Mouse (Mus musculus) embryonic facial prominence, embryonic 14.5 days (tissue): ENCODE results near the gene Rer1. TPM values are rescaled to one million over a fixed set of nuclear protein-coding genes. Genes with fewer than 3 reads are reported as not detected.

ENCODE experiments used
- ATAC-seq: fragments of 200-750 bp; cut with Nextera tagmentation; 2 replicates; pipeline ENCODE4 v1.8.0; 2017; ENCODE audit warnings: low read depth, moderate number of reproducible peaks, moderate TSS enrichment
- DNase-seq: peaks from one replicate; pipeline ENCODE4 v3.0.0-alpha.2; 2015; ENCODE audit warnings: low spot score
- H3K27ac ChIP-seq: fragments of 300-500 bp; sonication (generic); replicated peaks from 2 replicates; pipeline ENCODE4 v1.5.1; 2014; ENCODE audit warnings: low read depth, mild to moderate bottlenecking, low read length, moderate library complexity
- H3K27me3 ChIP-seq: fragments of 300-500 bp; sonication (generic); replicated peaks from 2 replicates; pipeline ENCODE4 v1.6.1; 2014; ENCODE audit warnings: low read length; ENCODE audit not compliant: control insufficient read depth, insufficient read depth
- H3K36me3 ChIP-seq: fragments of 300-500 bp; sonication (generic); 2 replicates; pipeline ENCODE4 v1.6.1; 2014; ENCODE audit warnings: low read length, mixed read lengths; ENCODE audit not compliant: control insufficient read depth, insufficient read depth
- H3K4me1 ChIP-seq: fragments of 300-500 bp; sonication (generic); 2 replicates; pipeline ENCODE4 v1.6.1; 2014; ENCODE audit warnings: antibody characterized with exemption, low read length; ENCODE audit not compliant: control insufficient read depth, insufficient read depth
- H3K4me2 ChIP-seq: fragments of 300-500 bp; sonication (generic); 2 replicates; pipeline ENCODE4 v1.6.1; 2014; ENCODE audit warnings: low read depth, mild to moderate bottlenecking, low read length, moderate library complexity, mixed read lengths
- H3K4me3 ChIP-seq: fragments of 300-500 bp; sonication (generic); 2 replicates; pipeline ENCODE4 v1.5.1; 2014; ENCODE audit warnings: low read depth, mild to moderate bottlenecking, low read length
- H3K9ac ChIP-seq: fragments of 300-500 bp; sonication (generic); 2 replicates; pipeline ENCODE4 v1.6.1; 2014; ENCODE audit warnings: low read depth, mild to moderate bottlenecking, low read length, moderate library complexity, mixed read lengths
- H3K9me3 ChIP-seq: fragments of 300-500 bp; sonication (generic); 2 replicates; pipeline ENCODE4 v1.6.1; 2016; ENCODE audit warnings: low read length; ENCODE audit not compliant: control insufficient read depth
- WGBS: fragments of 180-500 bp; shearing (Covaris S2); extraction: QIAGEN DNeasy Blood & Tissue Kit; methylation state at CpG from one replicate; pipeline ENCODE4 v1.1.7; 2014; 5-methylcytosine and 5-hydroxymethylcytosine counted together
- polyA plus RNA-seq: library from polyadenylated mRNA; unstranded; fragments of >200 nt; fragmentation: Nextera tagmentation; extraction: Ambion mirVana; gene quantifications from 2 replicates; pipeline ENCODE4 v1.2.1, GENCODE M21; 2014

Rer1 gene
- polyA plus RNA-seq, 1 experiment from 2014 or later: 180 TPM

GRCm38 (mm10) chr4:155095967-155096366 lies 9.8 kb upstream of the Rer1 start:
- Histone ChIP-seq H3K27me3 (no peaks in the 10 kb centered on the region), H3K9me3 (no peaks in the 10 kb centered on the region), H3K4me2 (no peak overlapping the region), H3K4me1 (no peaks in the 10 kb centered on the region), H3K36me3 (no peaks in the 10 kb centered on the region), H3K27ac (no peak overlapping the region), H3K9ac (0 out of 2 replicates have a peak overlapping the region, but pooled peaks have one; percentile 15), H3K4me3 (no peak overlapping the region)
- DNase-seq: no peak
- no peak for ATAC-seq
- WGBS: 86% methylated on average over 8 of the region's 8 CpGs

- no peak overlapping the region for H3K4me2 ChIP-seq
- DNase-seq (peak; percentile 96), ATAC-seq (peak; percentile 84)
- H3K36me3 ChIP-seq: no peaks in the 10 kb centered on the region
- no peaks in the 10 kb centered on the region for H3K27me3 ChIP-seq
- no peaks in the 10 kb centered on the region for H3K9me3 ChIP-seq
- H3K27ac ChIP-seq: peak overlapping the region; percentile 30; the same call in 1 of the 2 replicates
- H3K4me3 ChIP-seq: no peak overlapping the region
- H3K9ac ChIP-seq: 0 out of 2 replicates have a peak overlapping the region, but pooled peaks have one; percentile 15
- 42% methylated on average over 8 of the region's 8 CpGs for WGBS
- no peaks in the 10 kb centered on the region for H3K4me1 ChIP-seq
Observed at GRCm38 (mm10) chr4:155095238-155095900, 9.2 kb upstream of the Rer1 start.

- ATAC-seq (peak; percentile 35; the same call in 1 of the 2 replicates), DNase-seq (peak; percentile 39)
- H3K4me2 ChIP-seq: no peak overlapping the region
- H3K27me3 ChIP-seq: no peaks in the 10 kb centered on the region
- WGBS: 55% methylated on average over 3 of the region's 3 CpGs
- H3K36me3 ChIP-seq: no peaks in the 10 kb centered on the region
- H3K9ac ChIP-seq: no peak overlapping the region
- H3K4me1 ChIP-seq: no peaks in the 10 kb centered on the region
- H3K4me3 ChIP-seq: no peak overlapping the region
- H3K9me3 ChIP-seq: no peaks in the 10 kb centered on the region
- H3K27ac ChIP-seq: no peak overlapping the region
Observed at GRCm38 (mm10) chr4:155094565-155094964, 8.4 kb upstream of the Rer1 start.

GRCm38 (mm10) chr4:155093431-155094149 lies 7.4 kb upstream of the Rer1 start:
- Histone ChIP-seq H3K4me1 (no peaks in the 10 kb centered on the region), H3K36me3 (no peaks in the 10 kb centered on the region), H3K27me3 (no peaks in the 10 kb centered on the region), H3K4me2 (no peak overlapping the region), H3K9ac (no peak overlapping the region), H3K4me3 (no peak overlapping the region), H3K27ac (no peak overlapping the region), H3K9me3 (no peaks in the 10 kb centered on the region)
- no peak for DNase-seq
- no peak for ATAC-seq
- WGBS: 71% methylated on average over 7 of the region's 7 CpGs

- H3K4me1 ChIP-seq: no peaks in the 10 kb centered on the region
- no peak overlapping the region for H3K4me3 ChIP-seq
- ATAC-seq: no peak
- no peaks in the 10 kb centered on the region for H3K9me3 ChIP-seq
- H3K36me3 ChIP-seq: no peaks in the 10 kb centered on the region
- no peak overlapping the region for H3K4me2 ChIP-seq
- H3K9ac ChIP-seq: no peak overlapping the region
- H3K27ac ChIP-seq: no peak overlapping the region
- H3K27me3 ChIP-seq: no peaks in the 10 kb centered on the region
- DNase-seq: no peak
- WGBS: 88% methylated on average over 19 of the region's 19 CpGs
Observed at GRCm38 (mm10) chr4:155092718-155093430, 6.7 kb upstream of the Rer1 start.

GRCm38 (mm10) chr4:155090688-155091449 lies 4.7 kb upstream of the Rer1 start:
- H3K4me2 ChIP-seq: no peak overlapping the region
- 89% methylated on average over 13 of the region's 13 CpGs for WGBS
- H3K36me3 ChIP-seq: no peaks in the 10 kb centered on the region
- H3K4me1 ChIP-seq: peaks cover 7% of the 10 kb centered on the region
- DNase-seq (no peak), ATAC-seq (no peak)
- H3K27ac ChIP-seq: no peak overlapping the region
- no peak overlapping the region for H3K4me3 ChIP-seq
- H3K27me3 ChIP-seq: no peaks in the 10 kb centered on the region
- H3K9me3 ChIP-seq: no peaks in the 10 kb centered on the region
- no peak overlapping the region for H3K9ac ChIP-seq

GRCm38 (mm10) chr4:155090147-155090546 lies 4.0 kb upstream of the Rer1 start:
- H3K9me3 ChIP-seq: no peaks in the 10 kb centered on the region
- no peak overlapping the region for H3K9ac ChIP-seq
- no peak overlapping the region for H3K4me3 ChIP-seq
- ATAC-seq (no peak), DNase-seq (no peak)
- H3K36me3 ChIP-seq: no peaks in the 10 kb centered on the region
- H3K27ac ChIP-seq: no peak overlapping the region
- 93% methylated on average over 4 of the region's 4 CpGs for WGBS
- no peaks in the 10 kb centered on the region for H3K27me3 ChIP-seq
- no peak overlapping the region for H3K4me2 ChIP-seq
- H3K4me1 ChIP-seq: peaks cover 11% of the 10 kb centered on the region

GRCm38 (mm10) chr4:155089241-155089640 lies 3.1 kb upstream of the Rer1 start:
- WGBS: 96% methylated on average over 5 of the region's 5 CpGs
- DNase-seq (no peak), ATAC-seq (no peak)
- H3K9me3 ChIP-seq: no peaks in the 10 kb centered on the region
- no peak overlapping the region for H3K27ac ChIP-seq
- H3K4me2 ChIP-seq: no peak overlapping the region
- no peak overlapping the region for H3K4me3 ChIP-seq
- peaks cover 13% of the 10 kb centered on the region for H3K4me1 ChIP-seq
- H3K36me3 ChIP-seq: no peaks in the 10 kb centered on the region
- no peaks in the 10 kb centered on the region for H3K27me3 ChIP-seq
- no peak overlapping the region for H3K9ac ChIP-seq
